Mouse (Mus musculus) stomach, embryonic 14.5 days (tissue): ENCODE results near the gene Camta2. TPM values are rescaled to one million over a fixed set of nuclear protein-coding genes. Genes with fewer than 3 reads are reported as not detected.
A peak's percentile ranks its signal among the peaks of the same experiment; 100 is the strongest.

Experiments
- ATAC-seq: fragments of 200-750 bp; cut with Nextera tagmentation; 2 replicates; pipeline ENCODE4 v1.8.0; 2017; ENCODE audit warnings: low read depth, moderate TSS enrichment; ENCODE audit not compliant: insufficient number of reproducible peaks, insufficient read depth, low FRiP score
- H3K27ac ChIP-seq: fragments of 300-500 bp; sonication (generic); 2 replicates; pipeline ENCODE4 v1.5.1; 2014; ENCODE audit warnings: mild to moderate bottlenecking, low read length, moderate library complexity, mixed read lengths
- H3K27me3 ChIP-seq: fragments of 300-500 bp; sonication (generic); 2 replicates; pipeline ENCODE4 v1.6.1; 2014; ENCODE audit warnings: low read length, control low read depth, mixed read lengths; ENCODE audit not compliant: control insufficient read depth, insufficient read depth
- H3K36me3 ChIP-seq: fragments of 300-500 bp; sonication (generic); 2 replicates; pipeline ENCODE4 v1.6.1; 2014; ENCODE audit warnings: mild to moderate bottlenecking, control low read depth, low read length, moderate library complexity, mixed read lengths; ENCODE audit not compliant: control insufficient read depth, insufficient read depth
- H3K4me1 ChIP-seq: fragments of 300-500 bp; sonication (generic); 2 replicates; pipeline ENCODE4 v1.6.1; 2014; ENCODE audit warnings: low read length, control low read depth, mixed read lengths; ENCODE audit not compliant: control insufficient read depth, insufficient read depth
- H3K4me2 ChIP-seq: fragments of 300-500 bp; sonication (generic); replicated peaks from 2 replicates; pipeline ENCODE4 v1.6.1; 2014; ENCODE audit warnings: low read depth, low read length, control low read depth
- H3K4me3 ChIP-seq: fragments of 300-500 bp; sonication (generic); 2 replicates; pipeline ENCODE4 v1.5.1; 2014; ENCODE audit warnings: low read depth, low read length, control low read depth
- H3K9ac ChIP-seq: fragments of 300-500 bp; sonication (generic); replicated peaks from 2 replicates; pipeline ENCODE4 v1.6.1; 2014; ENCODE audit warnings: low read depth, mild to moderate bottlenecking, control low read depth, low read length, moderate library complexity, mixed read lengths
- H3K9me3 ChIP-seq: fragments of 300-500 bp; sonication (generic); 2 replicates; pipeline ENCODE4 v1.6.1; 2016; ENCODE audit warnings: low read depth, low read length, control low read depth; ENCODE audit not compliant: control insufficient read depth
- WGBS: fragments of 180-500 bp; shearing (Covaris S2); extraction: QIAGEN DNeasy Blood & Tissue Kit; methylation state at CpG from one replicate; pipeline ENCODE4 v1.1.7; 2014; 5-methylcytosine and 5-hydroxymethylcytosine counted together
- polyA plus RNA-seq: library from polyadenylated mRNA; unstranded; fragments of >200 nt; fragmentation: Nextera tagmentation; extraction: Ambion mirVana; gene quantifications from 2 replicates; pipeline ENCODE4 v1.2.1, GENCODE M21; 2014

Gene Camta2
- polyA plus RNA-seq, 1 experiment from 2014 or later = 19.2 TPM

DNA sequence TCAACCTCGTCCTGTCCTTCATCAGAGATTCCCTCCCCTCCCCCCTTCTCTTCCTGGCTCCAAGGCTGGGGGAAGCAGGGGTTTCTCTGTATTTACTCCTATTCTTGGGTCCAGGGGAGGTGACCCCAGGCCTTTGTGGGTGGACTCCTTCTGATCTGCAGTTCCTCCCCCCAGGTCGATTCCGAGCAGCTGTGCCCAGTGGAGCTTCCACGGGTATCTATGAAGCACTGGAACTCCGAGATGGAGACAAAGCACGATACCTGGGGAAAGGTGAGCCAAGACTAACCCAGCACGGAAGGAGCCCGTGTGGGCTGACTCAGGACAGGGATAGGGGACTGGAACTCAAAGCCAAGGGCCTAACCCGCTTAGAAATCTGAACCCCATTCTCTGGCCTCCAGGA, 29.9 kb downstream of the Camta2 start:
- Histone ChIP-seq H3K4me3 (no peak overlapping the region), H3K4me1 (peaks cover 14% of the 10 kb centered on the region), H3K9me3 (no peaks in the 10 kb centered on the region), H3K27me3 (no peaks in the 10 kb centered on the region), H3K27ac (no peak overlapping the region), H3K9ac (no peak overlapping the region), H3K4me2 (no peak overlapping the region), H3K36me3 (peaks cover 11% of the 10 kb centered on the region)
- ATAC-seq = no peak
- WGBS = 48% methylated on average over 9 of the region's 9 CpGs

DNA sequence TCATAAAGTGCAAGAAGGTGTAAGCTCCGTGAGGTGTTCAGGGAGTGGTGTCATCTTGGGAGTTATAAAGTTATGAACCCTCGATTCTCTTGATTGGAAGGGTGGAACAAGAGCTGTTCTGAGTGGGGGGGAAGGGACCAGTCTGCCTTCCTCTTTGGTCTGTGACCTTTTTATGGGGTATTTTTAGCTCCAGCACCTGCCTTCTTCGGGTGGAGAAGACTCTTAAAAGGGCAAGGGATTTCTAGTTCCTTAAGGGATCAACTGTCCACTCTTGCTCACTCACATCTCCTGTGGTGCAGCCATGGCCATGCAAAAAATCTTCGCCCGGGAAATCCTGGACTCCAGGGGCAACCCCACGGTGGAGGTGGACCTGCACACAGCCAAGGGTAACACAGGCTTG, 30.3 kb downstream of the Camta2 start:
- H3K27ac ChIP-seq = no peak overlapping the region; the same call in 1 of the 2 replicates
- 42% methylated on average over 6 of the region's 6 CpGs for WGBS
- peaks cover 7% of the 10 kb centered on the region for H3K36me3 ChIP-seq
- H3K4me1 ChIP-seq = peaks cover 18% of the 10 kb centered on the region
- H3K4me3 ChIP-seq = no peak overlapping the region
- no peak for ATAC-seq
- H3K4me2 ChIP-seq = no peak overlapping the region
- H3K9ac ChIP-seq = no peak overlapping the region
- no peaks in the 10 kb centered on the region for H3K9me3 ChIP-seq
- no peaks in the 10 kb centered on the region for H3K27me3 ChIP-seq

DNA sequence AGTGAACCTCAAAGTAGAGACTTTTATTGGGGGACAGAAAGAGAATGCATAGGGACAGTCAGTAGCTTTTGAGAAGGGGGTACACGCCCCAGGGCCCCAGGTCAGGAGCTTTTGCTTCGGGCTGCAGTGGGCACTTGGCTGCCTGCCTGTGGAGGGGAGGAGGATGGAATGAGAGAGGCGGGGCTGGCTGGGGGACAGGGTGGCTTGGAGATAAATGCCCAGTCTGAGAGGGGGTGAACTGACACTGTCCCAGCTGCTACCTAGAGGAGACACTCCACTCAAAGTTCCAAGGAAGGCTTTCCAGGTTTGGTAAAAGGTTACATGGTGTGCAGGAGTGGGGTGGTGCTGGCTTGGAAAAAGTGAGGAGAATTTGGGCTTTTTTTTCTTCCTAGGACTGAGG, 30.9 kb downstream of the Camta2 start, which contains the start of gene Eno3:
TSS of gene Eno3 (plus strand) at position 239 of the 400 bp plus-strand sequence.
- WGBS = 9% methylated on average over 3 of the region's 3 CpGs
- Histone ChIP-seq H3K4me2 (peak within 1 kb of the TSS; percentile 85), H3K9ac (peak within 1 kb of the TSS; percentile 98), H3K27me3 (no peaks in the 10 kb centered on the region), H3K9me3 (no peaks in the 10 kb centered on the region), H3K27ac (peak within 1 kb of the TSS; percentile 99), H3K36me3 (peaks cover 7% of the 10 kb centered on the region; the same call in 1 of the 2 replicates), H3K4me3 (peak within 1 kb of the TSS; percentile 100), H3K4me1 (peaks cover 24% of the 10 kb centered on the region)
- ATAC-seq = no peak

DNA sequence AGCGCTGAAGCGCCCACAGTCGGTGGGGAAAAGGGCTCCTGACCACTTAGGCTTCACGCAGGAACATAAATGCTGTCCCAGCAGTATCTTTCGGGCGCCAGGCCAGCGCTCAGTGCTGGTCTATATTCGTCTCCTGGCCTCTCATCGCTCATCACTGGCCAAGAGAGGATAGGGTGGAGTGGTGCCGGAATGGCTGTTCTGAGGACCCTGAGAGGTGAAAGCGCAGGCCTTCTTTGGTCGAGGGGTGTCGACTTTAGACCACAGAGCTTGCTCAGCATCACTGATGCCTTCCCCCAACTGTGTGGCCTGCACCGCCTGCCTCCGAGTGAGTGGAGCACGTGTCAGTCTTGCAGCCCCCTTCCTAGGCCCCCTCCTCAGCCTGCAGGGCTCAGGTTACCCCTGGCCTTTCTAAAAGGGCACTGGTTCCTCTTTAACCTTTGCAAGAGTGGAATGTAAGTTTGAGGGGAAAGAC, 31.4 kb downstream of the Camta2 start:
- Histone ChIP-seq H3K27me3 (no peaks in the 10 kb centered on the region), H3K4me2 (peak overlapping the region; percentile 85), H3K4me1 (peaks cover 28% of the 10 kb centered on the region), H3K27ac (peak overlapping the region; percentile 99), H3K36me3 (peaks cover 10% of the 10 kb centered on the region; the same call in 1 of the 2 replicates), H3K9ac (peak overlapping the region; percentile 98), H3K9me3 (no peaks in the 10 kb centered on the region), H3K4me3 (peak overlapping the region; percentile 100)
- 7% methylated on average over 16 of the region's 16 CpGs for whole genome bisulfite sequencing
- no peak for ATAC-seq

DNA sequence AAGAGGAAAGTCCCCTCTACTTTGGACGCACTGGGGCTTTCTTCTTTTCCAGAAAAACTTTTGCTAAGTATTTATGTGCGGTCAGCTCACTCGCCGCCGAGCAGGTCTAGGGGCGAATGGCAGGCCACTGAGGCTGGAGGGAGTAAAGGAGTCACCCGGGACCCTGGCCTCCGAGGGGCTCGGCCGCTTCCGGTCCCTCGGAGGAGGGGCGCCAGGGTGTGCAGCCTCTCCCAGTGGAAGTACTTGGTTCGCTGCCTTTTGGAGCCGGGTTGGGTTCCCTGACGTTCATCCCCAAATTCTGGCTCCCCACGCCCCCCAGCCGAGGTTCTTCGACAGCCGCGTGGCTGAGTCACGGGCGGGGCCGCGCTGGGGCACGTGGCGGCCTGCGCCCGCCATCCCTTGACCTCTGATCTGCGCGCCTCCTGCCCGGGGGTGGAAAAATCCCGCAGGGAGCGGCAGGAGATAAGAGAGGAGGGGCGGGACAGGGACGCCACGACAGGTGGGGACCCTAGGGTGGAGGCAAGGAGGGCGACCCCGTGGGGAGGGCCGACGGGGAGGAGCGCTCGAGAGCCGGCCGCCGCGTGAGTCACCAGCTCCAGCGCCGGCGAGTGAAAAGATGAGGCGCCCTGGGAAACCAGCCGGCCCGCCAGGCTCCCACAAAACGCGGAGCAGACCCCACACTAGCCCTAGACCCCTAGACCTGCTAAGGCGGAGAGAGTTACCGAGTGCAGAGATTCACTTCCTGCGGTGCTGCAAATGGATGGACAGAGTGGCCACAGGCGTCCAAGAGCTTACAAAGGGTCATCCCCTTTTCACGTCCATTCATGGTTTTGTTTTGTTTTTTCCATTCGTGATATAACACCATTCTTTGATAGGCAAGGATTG, 32.1 kb downstream of the Camta2 start:
- Histone ChIP-seq H3K4me3 (peak overlapping the region; percentile 100), H3K4me2 (peak overlapping the region; percentile 85), H3K9ac (peak overlapping the region; percentile 98), H3K4me1 (peaks cover 33% of the 10 kb centered on the region), H3K27ac (peak overlapping the region; percentile 99), H3K36me3 (peaks cover 17% of the 10 kb centered on the region), H3K27me3 (no peaks in the 10 kb centered on the region), H3K9me3 (no peaks in the 10 kb centered on the region)
- under 1% methylated on average over 61 of the region's 61 CpGs for WGBS
- peak; percentile 38; the same call in 1 of the 2 replicates for ATAC-seq

DNA sequence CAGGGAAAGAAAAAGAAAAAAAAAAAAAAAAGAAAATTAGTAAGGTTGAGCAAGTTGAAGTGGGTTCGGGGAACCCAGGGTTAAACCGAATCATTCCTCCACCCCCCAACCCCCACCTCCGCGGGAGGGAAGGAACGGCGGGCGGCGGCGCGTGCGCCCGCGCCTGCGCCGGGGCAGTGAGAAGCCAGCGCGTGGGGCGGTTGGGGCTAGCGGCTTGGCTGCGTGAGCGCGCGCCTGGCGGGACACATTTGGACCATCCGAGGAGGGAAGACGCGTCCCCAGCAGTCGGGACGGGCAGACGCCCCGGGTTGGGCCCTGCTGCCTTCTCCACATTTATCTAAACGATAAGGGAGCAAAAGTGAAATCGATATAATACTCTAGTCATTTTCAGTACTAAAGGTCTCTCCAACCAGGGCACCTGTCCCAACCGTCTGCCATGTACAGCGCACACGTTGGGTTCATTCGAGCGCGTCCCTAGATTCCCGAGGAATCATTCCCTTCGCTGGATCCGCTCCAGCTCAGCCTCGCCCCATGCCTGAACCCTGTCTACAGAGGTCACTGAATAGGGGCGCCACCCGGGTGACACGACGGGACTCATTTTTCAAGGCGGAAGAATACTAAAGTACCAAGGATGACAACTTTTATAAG, 32.9 kb downstream of the Camta2 start:
- Histone ChIP-seq H3K4me1 (peaks cover 35% of the 10 kb centered on the region), H3K9ac (peak overlapping the region; percentile 98), H3K27ac (peak overlapping the region; percentile 99), H3K4me2 (peak overlapping the region; percentile 85), H3K4me3 (peak overlapping the region; percentile 100), H3K9me3 (no peaks in the 10 kb centered on the region), H3K27me3 (no peaks in the 10 kb centered on the region), H3K36me3 (peaks cover 24% of the 10 kb centered on the region)
- under 1% methylated on average over 48 of the region's 48 CpGs for WGBS
- peak; percentile 29 for ATAC-seq

DNA sequence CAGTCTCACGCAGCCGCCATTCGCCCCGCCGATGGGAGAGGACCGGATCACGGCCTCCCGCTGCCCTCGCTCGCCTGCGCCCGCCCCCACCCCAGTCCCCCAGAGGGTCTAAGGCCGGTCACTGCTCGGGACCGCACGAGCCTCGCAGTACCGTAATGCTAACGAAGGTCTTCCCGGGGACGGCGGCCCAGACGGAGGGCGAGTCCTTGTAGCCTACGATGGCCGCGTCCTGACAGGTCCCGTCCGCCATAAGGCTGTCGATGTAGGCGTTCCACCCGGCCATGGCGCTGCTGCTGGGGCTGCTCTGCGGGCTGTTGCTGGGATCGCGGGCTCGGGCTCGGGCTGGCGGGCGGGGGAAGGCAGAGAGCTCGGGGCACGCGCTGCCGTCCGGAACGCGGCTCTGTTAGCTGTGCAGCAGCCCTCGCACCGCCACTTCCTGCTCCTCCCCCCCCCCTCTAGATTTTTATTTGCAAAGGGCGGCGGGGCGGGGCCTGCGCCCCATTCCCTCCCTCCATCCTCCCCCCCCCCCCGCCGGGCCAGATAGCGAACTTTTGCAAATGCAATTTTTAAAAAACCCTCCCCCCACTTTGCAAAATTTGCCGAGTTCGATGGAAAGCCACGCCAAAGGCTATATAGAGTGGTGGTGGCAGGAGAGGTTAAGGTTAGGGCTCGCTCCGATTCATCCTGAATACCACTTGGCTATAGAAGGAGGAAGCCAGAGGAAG, 33.5 kb downstream of the Camta2 start, which contains the start of gene Pfn1:
TSS of gene Pfn1 (minus strand) at position 447 of the 725 bp plus-strand sequence.
- Histone ChIP-seq H3K4me1 (peaks cover 35% of the 10 kb centered on the region), H3K27ac (peak within 1 kb of the TSS; percentile 99), H3K9ac (peak within 1 kb of the TSS; percentile 98), H3K27me3 (no peaks in the 10 kb centered on the region), H3K36me3 (peaks cover 31% of the 10 kb centered on the region), H3K9me3 (no peaks in the 10 kb centered on the region), H3K4me3 (peak within 1 kb of the TSS; percentile 100), H3K4me2 (peak within 1 kb of the TSS; percentile 85)
- under 1% methylated on average over 57 of the region's 61 CpGs for WGBS
- ATAC-seq = peak; percentile 43; the same call in 1 of the 2 replicates
